Mouse (Mus musculus): ENCODE measurements around the gene Natd1.

The Natd1 gene

GRCm38 (mm10) chr11:60914491-60914890 lies at the start of gene Natd1:
TSS of gene Natd1 (minus strand) at chr11:60914750.
- no peak for DNase-seq (ENCODE audit: low spot score in 2 of 2)

- DNase-seq (ENCODE audit: low spot score in 2 of 2) = no peak
Observed at GRCm38 (mm10) chr11:60962709-60963108, 48.2 kb upstream of the Natd1 start.

GRCm38 (mm10) chr11:60961176-60961575 lies 46.6 kb upstream of the Natd1 start:
- no peak for DNase-seq (ENCODE audit: low spot score in 2 of 2)

GRCm38 (mm10) chr11:60958948-60959347 lies 44.4 kb upstream of the Natd1 start:
- DNase-seq (ENCODE audit: low spot score in 2 of 2) = no peak

- no peak for DNase-seq (ENCODE audit: low spot score in 2 of 2)
Observed at GRCm38 (mm10) chr11:60955621-60956383, 41.3 kb upstream of the Natd1 start.

GRCm38 (mm10) chr11:60954255-60955104 lies 39.9 kb upstream of the Natd1 start:
- no peak for DNase-seq (ENCODE audit: low spot score in 2 of 2)

GRCm38 (mm10) chr11:60953803-60954202 lies 39.3 kb upstream of the Natd1 start:
- peak; percentile 78 to 89 for DNase-seq (ENCODE audit: low spot score in 2 of 2)

- DNase-seq (ENCODE audit: low spot score in 2 of 2) = no peak
Observed at GRCm38 (mm10) chr11:60952986-60953385, 38.4 kb upstream of the Natd1 start.

GRCm38 (mm10) chr11:60952362-60952761 lies 37.8 kb upstream of the Natd1 start:
- DNase-seq (ENCODE audit: low spot score in 2 of 2) = no peak

GRCm38 (mm10) chr11:60951896-60952295 lies 37.3 kb upstream of the Natd1 start:
- DNase-seq (ENCODE audit: low spot score in 2 of 2) = no peak

- DNase-seq (ENCODE audit: low spot score in 2 of 2) = no peak
Observed at GRCm38 (mm10) chr11:60945003-60945402, 30.5 kb upstream of the Natd1 start.

GRCm38 (mm10) chr11:60942263-60943015 lies 27.9 kb upstream of the Natd1 start:
- no peak for DNase-seq (ENCODE audit: low spot score in 2 of 2)

GRCm38 (mm10) chr11:60941370-60941769 lies 26.8 kb upstream of the Natd1 start:
- no peak for DNase-seq (ENCODE audit: low spot score in 2 of 2)

- no peak for DNase-seq (ENCODE audit: low spot score in 2 of 2)
Observed at GRCm38 (mm10) chr11:60940501-60940900, 26.0 kb upstream of the Natd1 start.

- no peak for DNase-seq (ENCODE audit: low spot score in 2 of 2)
Observed at GRCm38 (mm10) chr11:60939487-60939886, 24.9 kb upstream of the Natd1 start.

GRCm38 (mm10) chr11:60937611-60938010 lies 23.1 kb upstream of the Natd1 start:
- no peak for DNase-seq (ENCODE audit: low spot score in 2 of 2)

- DNase-seq (ENCODE audit: low spot score in 2 of 2) = no peak
Observed at GRCm38 (mm10) chr11:60935975-60936373, 21.4 kb upstream of the Natd1 start.

GRCm38 (mm10) chr11:60935326-60935974 lies 20.9 kb upstream of the Natd1 start:
- peak; percentile 54 to 60 for DNase-seq (ENCODE audit: low spot score in 2 of 2)

GRCm38 (mm10) chr11:60934795-60935194 lies 20.2 kb upstream of the Natd1 start:
- DNase-seq (ENCODE audit: low spot score in 2 of 2) = no peak

- DNase-seq (ENCODE audit: low spot score in 2 of 2) = no peak
Observed at GRCm38 (mm10) chr11:60933178-60933930, 18.8 kb upstream of the Natd1 start.

GRCm38 (mm10) chr11:60932503-60933020 lies 18.0 kb upstream of the Natd1 start:
- no peak for DNase-seq (ENCODE audit: low spot score in 2 of 2)
